Mouse (Mus musculus) limb, embryonic 12.5 days (tissue): ENCODE measurements around the gene Npc2. TPM values are rescaled to one million over a fixed set of nuclear protein-coding genes. Genes with fewer than 3 reads are reported as not detected.

Source experiments
- ATAC-seq: fragments of 200-750 bp; cut with Nextera tagmentation; 2 replicates; pipeline ENCODE4 v1.8.0; 2017; ENCODE audit warnings: low read depth, moderate TSS enrichment; ENCODE audit not compliant: insufficient number of reproducible peaks, insufficient read depth, low FRiP score, low TSS enrichment
- H3K27ac ChIP-seq: fragments of 300-500 bp; sonication (generic); 2 replicates; pipeline ENCODE4 v1.5.1; 2016; ENCODE audit warnings: mild to moderate bottlenecking, moderate library complexity
- H3K27me3 ChIP-seq: fragments of 300-500 bp; sonication (generic); 2 replicates; pipeline ENCODE4 v1.6.1; 2016; ENCODE audit warnings: mild to moderate bottlenecking, moderate library complexity
- H3K36me3 ChIP-seq: fragments of 300-500 bp; sonication (generic); 2 replicates; pipeline ENCODE4 v1.6.1; 2016; ENCODE audit warnings: mild to moderate bottlenecking, moderate library complexity
- H3K4me1 ChIP-seq: fragments of 300-500 bp; sonication (generic); replicated peaks from 2 replicates; pipeline ENCODE4 v1.6.1; 2016
- H3K4me2 ChIP-seq: fragments of 300-500 bp; sonication (generic); 2 replicates; pipeline ENCODE4 v1.6.1; 2016; ENCODE audit warnings: mild to moderate bottlenecking, moderate library complexity
- H3K4me3 ChIP-seq: fragments of 300-500 bp; sonication (generic); replicated peaks from 2 replicates; pipeline ENCODE4 v1.5.1; 2016; ENCODE audit warnings: mild to moderate bottlenecking
- H3K9ac ChIP-seq: fragments of 300-500 bp; sonication (generic); replicated peaks from 2 replicates; pipeline ENCODE4 v1.6.1; 2016; ENCODE audit warnings: mild to moderate bottlenecking, moderate library complexity
- H3K9me3 ChIP-seq: fragments of 300-500 bp; sonication (generic); 2 replicates; pipeline ENCODE4 v1.6.1; 2016; ENCODE audit warnings: mild to moderate bottlenecking, moderate library complexity
- WGBS: fragments of 180-500 bp; shearing (Covaris S2); methylation state at CpG from one replicate; pipeline ENCODE4 v1.1.7; 2016; 5-methylcytosine and 5-hydroxymethylcytosine counted together
- polyA plus RNA-seq: library from polyadenylated mRNA; unstranded; fragments of >200 nt; fragmentation: Nextera tagmentation; extraction: Ambion mirVana; gene quantifications from 2 replicates; pipeline ENCODE4 v1.2.1, GENCODE M21; 2016

Npc2 gene
- polyA plus RNA-seq, 1 experiment from 2014 or later, result 67.4 TPM

GRCm38 (mm10) chr12:84726986-84727385 is 46.0 kb downstream of the Npc2 start:
- Histone ChIP-seq H3K4me1 (no peaks in the 10 kb centered on the region), H3K27me3 (0 out of 2 replicates have a peak, but pooled peaks cover 5% of the 10 kb centered on the region)

GRCm38 (mm10) chr12:84726391-84726790 is 46.6 kb downstream of the Npc2 start:
- no peak overlapping the region for H3K27ac ChIP-seq
- 88% methylated on average over 4 of the region's 4 CpGs for WGBS
- no peak for ATAC-seq

More at GRCm38 (mm10) chr12:84726986-84727385, 46.0 kb downstream of the Npc2 start:
- Histone ChIP-seq H3K4me3 (no peak overlapping the region), H3K27ac (no peak overlapping the region), H3K36me3 (no peaks in the 10 kb centered on the region), H3K9ac (no peak overlapping the region), H3K9me3 (no peaks in the 10 kb centered on the region), H3K4me2 (no peak overlapping the region)
- 39% methylated on average over 4 of the region's 4 CpGs for WGBS
- ATAC-seq, result no peak

GRCm38 (mm10) chr12:84718462-84719244 is 54.3 kb downstream of the Npc2 start:
- H3K27me3 ChIP-seq, result no peaks in the 10 kb centered on the region
- no peak overlapping the region for H3K9ac ChIP-seq
- H3K4me2 ChIP-seq, result no peak overlapping the region
- H3K4me3 ChIP-seq, result no peak overlapping the region
- H3K27ac ChIP-seq, result no peak overlapping the region
- peaks cover 8% of the 10 kb centered on the region for H3K4me1 ChIP-seq
- no peaks in the 10 kb centered on the region for H3K36me3 ChIP-seq
- no peaks in the 10 kb centered on the region for H3K9me3 ChIP-seq
- no peak for ATAC-seq
- WGBS, result 87% methylated on average over 9 of the region's 9 CpGs

More at GRCm38 (mm10) chr12:84726391-84726790, 46.6 kb downstream of the Npc2 start:
- Histone ChIP-seq H3K4me3 (no peak overlapping the region), H3K36me3 (no peaks in the 10 kb centered on the region), H3K4me2 (no peak overlapping the region), H3K27me3 (0 out of 2 replicates have a peak, but pooled peaks cover 5% of the 10 kb centered on the region), H3K4me1 (no peaks in the 10 kb centered on the region), H3K9me3 (no peaks in the 10 kb centered on the region), H3K9ac (no peak overlapping the region)

- Histone ChIP-seq H3K4me3 (no peak overlapping the region), H3K36me3 (no peaks in the 10 kb centered on the region), H3K9ac (no peak overlapping the region), H3K4me2 (no peak overlapping the region), H3K9me3 (no peaks in the 10 kb centered on the region), H3K27me3 (no peaks in the 10 kb centered on the region), H3K27ac (no peak overlapping the region), H3K4me1 (peaks cover 8% of the 10 kb centered on the region)
- no peak for ATAC-seq
- WGBS, result 39% methylated on average over 6 of the region's 6 CpGs
Observed at GRCm38 (mm10) chr12:84714578-84714977, 58.4 kb downstream of the Npc2 start.

- H3K36me3 ChIP-seq, result no peaks in the 10 kb centered on the region
- no peak for ATAC-seq
- H3K4me3 ChIP-seq, result no peak overlapping the region
- H3K9ac ChIP-seq, result no peak overlapping the region
- H3K4me2 ChIP-seq, result no peak overlapping the region
- H3K9me3 ChIP-seq, result no peaks in the 10 kb centered on the region
- WGBS, result 26% methylated on average over 14 of the region's 14 CpGs
- H3K27me3 ChIP-seq, result no peaks in the 10 kb centered on the region; the same call in 1 of the 2 replicates
- no peak overlapping the region for H3K27ac ChIP-seq
- peaks cover 6% of the 10 kb centered on the region for H3K4me1 ChIP-seq
Observed at GRCm38 (mm10) chr12:84709842-84710439, 63.0 kb downstream of the Npc2 start.

GRCm38 (mm10) chr12:84707804-84708203 is 65.1 kb downstream of the Npc2 start:
- 80% methylated on average over 4 of the region's 4 CpGs for WGBS
- Histone ChIP-seq H3K36me3 (no peaks in the 10 kb centered on the region), H3K9me3 (no peaks in the 10 kb centered on the region), H3K4me1 (no peaks in the 10 kb centered on the region), H3K27me3 (peaks cover 7% of the 10 kb centered on the region), H3K9ac (no peak overlapping the region), H3K4me3 (no peak overlapping the region), H3K27ac (no peak overlapping the region), H3K4me2 (no peak overlapping the region)
- no peak for ATAC-seq

- Histone ChIP-seq H3K9ac (no peak overlapping the region), H3K4me2 (no peak overlapping the region), H3K27ac (no peak overlapping the region), H3K4me3 (no peak overlapping the region), H3K4me1 (no peaks in the 10 kb centered on the region), H3K9me3 (no peaks in the 10 kb centered on the region), H3K36me3 (no peaks in the 10 kb centered on the region), H3K27me3 (peaks cover 16% of the 10 kb centered on the region)
- ATAC-seq, result no peak
- 74% methylated on average over 4 of the region's 4 CpGs for WGBS
Observed at GRCm38 (mm10) chr12:84706886-84707285, 66.1 kb downstream of the Npc2 start.

Other genes starting within 250 kb of the Npc2 start
- 0.13 and 0.24 TPM in 2 replicates for gene Vsx2, start 203.4 kb downstream of the Npc2 start, polyA plus RNA-seq
- 16.3 and 17.8 TPM in 2 replicates for gene Abcd4, start 155.7 kb downstream of the Npc2 start, polyA plus RNA-seq
- not detected in 2 replicates for gene Vrtn, start 132.1 kb downstream of the Npc2 start, polyA plus RNA-seq
- not detected in 2 replicates for gene Syndig1l, start 74.3 kb downstream of the Npc2 start, polyA plus RNA-seq
- 145 and 148 TPM in 2 replicates for gene Isca2, start 99 bp upstream of the Npc2 start, polyA plus RNA-seq
- gene Ltbp2, start 103.4 kb upstream of the Npc2 start, polyA plus RNA-seq, result 0.20 and 0.58 TPM in 2 replicates
- 158 and 162 TPM in 2 replicates for gene Fcf1, start 197.7 kb upstream of the Npc2 start, polyA plus RNA-seq
- 17.8 and 18.9 TPM in 2 replicates for gene Arel1, start 197.7 kb upstream of the Npc2 start, polyA plus RNA-seq
- gene Ylpm1, start 223.2 kb upstream of the Npc2 start, polyA plus RNA-seq, result 37.4 and 40.0 TPM in 2 replicates